Mouse (Mus musculus) embryonic facial prominence, embryonic 11.5 days (tissue): Measurements from ENCODE around the gene Lypd6. TPM values are rescaled to one million over a fixed set of nuclear protein-coding genes. Genes with fewer than 3 reads are reported as not detected.

Experiments used
- ATAC-seq: fragments of 200-750 bp; cut with Nextera tagmentation; replicated peaks from 2 replicates; pipeline ENCODE4 v1.8.0; 2017; ENCODE audit warnings: low read depth; ENCODE audit not compliant: insufficient number of reproducible peaks, low FRiP score, low TSS enrichment
- DNase-seq: peaks from one replicate; pipeline ENCODE4 v3.0.0-alpha.2; 2015; ENCODE audit warnings: low spot score
- H3K27ac ChIP-seq: fragments of 300-500 bp; sonication (generic); replicated peaks from 2 replicates; pipeline ENCODE4 v1.5.1; 2014; ENCODE audit warnings: mild to moderate bottlenecking, low read depth, low read length, control low read depth
- H3K27me3 ChIP-seq: fragments of 300-500 bp; sonication (generic); 2 replicates; pipeline ENCODE4 v1.6.1; 2014; ENCODE audit warnings: mild to moderate bottlenecking, low read length, moderate library complexity, mixed read lengths; ENCODE audit not compliant: control insufficient read depth, insufficient read depth
- H3K36me3 ChIP-seq: fragments of 300-500 bp; sonication (generic); replicated peaks from 2 replicates; pipeline ENCODE4 v1.6.1; 2014; ENCODE audit warnings: low read depth, mild to moderate bottlenecking, low read length, moderate library complexity, mixed read lengths; ENCODE audit not compliant: control insufficient read depth, insufficient read depth
- H3K4me1 ChIP-seq: fragments of 300-500 bp; sonication (generic); 2 replicates; pipeline ENCODE4 v1.6.1; 2014; ENCODE audit warnings: low read length, mixed read lengths; ENCODE audit not compliant: control insufficient read depth, insufficient read depth
- H3K4me2 ChIP-seq: fragments of 300-500 bp; sonication (generic); 2 replicates; pipeline ENCODE4 v1.6.1; 2014; ENCODE audit warnings: low read depth, mild to moderate bottlenecking, control low read depth, low read length, moderate library complexity
- H3K4me3 ChIP-seq: fragments of 300-500 bp; sonication (generic); 2 replicates; pipeline ENCODE4 v1.5.1; 2014; ENCODE audit warnings: low read depth, low read length, control low read depth
- H3K9ac ChIP-seq: fragments of 300-500 bp; sonication (generic); replicated peaks from 2 replicates; pipeline ENCODE4 v1.6.1; 2014; ENCODE audit warnings: mild to moderate bottlenecking, control low read depth, low read length
- H3K9me3 ChIP-seq: fragments of 300-500 bp; sonication (generic); replicated peaks from 2 replicates; pipeline ENCODE4 v1.6.1; 2016; ENCODE audit warnings: mild to moderate bottlenecking, low read length, inconsistent platforms, mixed read lengths; ENCODE audit not compliant: control insufficient read depth
- WGBS: fragments of 180-500 bp; shearing (Covaris S2); extraction: QIAGEN DNeasy Blood & Tissue Kit; methylation state at CpG from one replicate; pipeline ENCODE4 v1.1.7; 2014; 5-methylcytosine and 5-hydroxymethylcytosine counted together
- polyA plus RNA-seq: library from polyadenylated mRNA; unstranded; fragments of >200 nt; fragmentation: Nextera tagmentation; extraction: Ambion mirVana; gene quantifications from 2 replicates; pipeline ENCODE4 v1.2.1, GENCODE M21; 2014

Gene Lypd6
- polyA plus RNA-seq, result 12.0 and 13.9 TPM in 2 replicates

DNA sequence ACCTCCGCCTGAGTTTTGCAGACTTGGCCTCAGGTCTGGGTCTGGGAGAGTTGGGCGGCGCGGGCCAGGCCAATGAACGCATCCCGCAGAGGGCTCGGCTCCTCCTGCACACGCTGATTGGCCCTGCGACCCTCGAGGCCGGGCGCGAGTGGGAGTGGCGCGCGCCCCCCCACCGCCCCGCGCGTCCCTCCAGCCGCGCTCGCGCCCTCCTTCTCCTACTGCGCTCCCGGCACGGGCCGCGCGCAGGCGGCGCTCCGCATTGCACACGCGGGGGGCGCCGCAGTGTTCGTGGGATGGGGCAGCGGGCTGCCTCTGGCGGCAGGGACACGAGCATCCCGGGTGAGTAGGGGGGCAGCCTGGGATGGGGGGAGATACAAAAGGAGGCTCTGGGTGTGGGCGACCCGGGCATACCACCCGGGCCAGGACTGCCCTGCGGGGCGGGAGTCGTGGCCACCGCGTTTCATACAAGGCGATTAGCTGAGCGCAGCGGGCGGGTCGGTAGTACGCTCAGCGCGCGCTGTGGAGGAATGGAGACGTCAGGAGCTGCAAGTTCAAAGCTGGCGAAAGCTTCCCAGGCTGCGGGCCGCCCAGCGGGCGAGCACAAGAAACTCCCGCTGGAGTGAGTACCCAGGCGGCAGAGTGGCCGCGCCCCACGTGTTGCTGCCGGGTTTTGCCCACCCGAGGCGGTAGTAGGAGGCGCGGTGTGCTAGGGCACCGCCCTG is at the start of gene Lypd6:
Gene Lypd6 (plus strand): TSS at position 184 of the 722 bp plus-strand sequence.
- Histone ChIP-seq H3K4me3 (peak within 1 kb of the TSS; percentile 69), H3K27me3 (no peaks in the 10 kb centered on the region; the same call in 1 of the 2 replicates), H3K4me2 (peak within 1 kb of the TSS; percentile 90), H3K4me1 (no peaks in the 10 kb centered on the region; the same call in 1 of the 2 replicates), H3K9me3 (no peaks in the 10 kb centered on the region), H3K27ac (no peak within 1 kb of the TSS), H3K9ac (peak within 1 kb of the TSS; percentile 65), H3K36me3 (no peaks in the 10 kb centered on the region)
- WGBS, result under 1% methylated on average over 71 of the region's 76 CpGs
- DNase-seq (peak; percentile 87), ATAC-seq (peak; percentile 98)

GRCm38 (mm10) chr2:50019477-50019876 is 46.8 kb upstream of the Lypd6 start:
- H3K4me2 ChIP-seq, result no peak overlapping the region
- H3K9ac ChIP-seq, result no peak overlapping the region
- no peaks in the 10 kb centered on the region for H3K36me3 ChIP-seq
- H3K4me1 ChIP-seq, result no peaks in the 10 kb centered on the region
- H3K27me3 ChIP-seq, result no peaks in the 10 kb centered on the region
- no peak overlapping the region for H3K4me3 ChIP-seq
- WGBS, result 84% methylated on average over 1 of the region's 1 CpGs
- ATAC-seq (no peak), DNase-seq (no peak)
- H3K9me3 ChIP-seq, result no peaks in the 10 kb centered on the region
- no peak overlapping the region for H3K27ac ChIP-seq

DNA sequence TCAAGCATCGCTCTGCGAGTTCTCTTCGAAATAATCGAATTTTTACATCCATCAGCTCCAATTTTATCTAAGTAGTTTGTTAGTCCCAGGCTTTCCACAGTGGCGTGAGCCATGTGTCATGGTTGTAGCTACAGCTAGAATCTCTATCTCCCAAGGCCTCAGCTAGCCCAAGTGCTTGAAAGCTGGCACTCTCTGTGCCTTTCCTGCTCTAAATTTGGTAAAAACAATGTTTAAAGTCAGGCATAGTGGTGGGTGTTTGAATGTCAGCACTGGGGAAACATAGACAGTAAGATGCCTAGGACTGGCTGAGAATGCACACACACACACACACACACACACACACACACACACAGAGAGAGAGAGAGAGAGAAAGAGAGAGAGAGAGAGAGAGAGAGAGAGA is 40.7 kb upstream of the Lypd6 start:
- H3K36me3 ChIP-seq, result no peaks in the 10 kb centered on the region
- ATAC-seq (no peak), DNase-seq (no peak)
- H3K27me3 ChIP-seq, result no peaks in the 10 kb centered on the region
- no peak overlapping the region for H3K4me2 ChIP-seq
- no peak overlapping the region for H3K27ac ChIP-seq
- no peak overlapping the region for H3K9ac ChIP-seq
- no peak overlapping the region for H3K4me3 ChIP-seq
- 91% methylated on average over 5 of the region's 5 CpGs for WGBS
- no peaks in the 10 kb centered on the region for H3K9me3 ChIP-seq
- H3K4me1 ChIP-seq, result no peaks in the 10 kb centered on the region

DNA sequence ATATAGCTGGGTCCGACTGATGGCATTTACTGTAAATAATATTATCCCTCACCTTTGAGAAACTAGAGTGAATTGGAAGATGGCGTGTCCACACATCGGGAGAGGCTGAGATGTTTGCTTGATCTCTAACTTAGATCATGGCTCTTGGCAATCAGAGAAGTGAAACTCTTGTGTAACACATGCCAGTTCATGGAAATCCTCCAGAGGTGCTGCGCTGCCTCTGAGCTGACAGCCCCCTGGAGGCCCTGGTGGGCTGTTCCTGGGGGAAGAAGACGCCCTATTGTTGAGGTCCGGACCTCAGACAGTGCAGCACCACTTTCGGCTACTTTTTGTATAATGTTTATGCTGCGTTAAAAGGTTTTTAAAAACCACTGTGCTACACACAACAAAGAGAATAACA is 37.3 kb upstream of the Lypd6 start:
- Histone ChIP-seq H3K36me3 (no peaks in the 10 kb centered on the region), H3K27ac (no peak overlapping the region), H3K27me3 (no peaks in the 10 kb centered on the region), H3K9ac (no peak overlapping the region), H3K4me1 (no peaks in the 10 kb centered on the region), H3K4me2 (no peak overlapping the region), H3K9me3 (no peaks in the 10 kb centered on the region), H3K4me3 (no peak overlapping the region)
- no peak for ATAC-seq
- WGBS, result 79% methylated on average over 8 of the region's 8 CpGs
- DNase-seq, result no peak

- Histone ChIP-seq H3K36me3 (no peaks in the 10 kb centered on the region), H3K27ac (no peak overlapping the region), H3K4me2 (no peak overlapping the region), H3K9me3 (no peaks in the 10 kb centered on the region), H3K27me3 (no peaks in the 10 kb centered on the region), H3K9ac (no peak overlapping the region), H3K4me3 (no peak overlapping the region), H3K4me1 (no peaks in the 10 kb centered on the region)
- DNase-seq (peak; percentile 16), ATAC-seq (no peak)
- 48% methylated on average over 7 of the region's 7 CpGs for WGBS
Observed at GRCm38 (mm10) chr2:50044170-50044870, 21.9 kb upstream of the Lypd6 start.

GRCm38 (mm10) chr2:50044871-50045470 is 21.3 kb upstream of the Lypd6 start:
- H3K9me3 ChIP-seq, result no peaks in the 10 kb centered on the region
- no peak overlapping the region for H3K27ac ChIP-seq
- H3K27me3 ChIP-seq, result no peaks in the 10 kb centered on the region
- H3K9ac ChIP-seq, result no peak overlapping the region
- H3K4me1 ChIP-seq, result no peaks in the 10 kb centered on the region
- WGBS, result 43% methylated on average over 7 of the region's 7 CpGs
- no peaks in the 10 kb centered on the region for H3K36me3 ChIP-seq
- ATAC-seq (no peak), DNase-seq (peak; percentile 39)
- no peak overlapping the region for H3K4me3 ChIP-seq
- no peak overlapping the region for H3K4me2 ChIP-seq

DNA sequence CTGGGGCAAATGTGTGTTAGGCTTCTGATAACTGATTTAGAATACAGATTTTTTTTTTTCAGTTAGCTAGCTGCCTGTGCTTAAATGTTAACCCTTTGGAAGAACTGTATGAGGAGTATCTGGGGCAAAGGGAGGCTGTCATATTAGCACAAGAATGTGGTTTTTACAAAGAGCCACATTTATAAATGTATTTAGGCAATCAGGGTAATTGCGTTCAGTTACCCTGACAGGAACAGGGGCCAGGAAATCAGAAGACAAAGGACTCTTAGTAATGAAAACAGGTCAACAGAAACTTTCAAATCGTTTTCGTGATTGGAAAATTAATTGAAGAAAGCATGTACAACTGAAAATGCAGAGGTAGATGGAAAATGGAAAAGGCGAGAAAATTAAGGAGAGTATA is 20.4 kb upstream of the Lypd6 start:
- Histone ChIP-seq H3K9me3 (no peaks in the 10 kb centered on the region), H3K36me3 (no peaks in the 10 kb centered on the region), H3K27me3 (no peaks in the 10 kb centered on the region), H3K4me2 (no peak overlapping the region), H3K4me3 (no peak overlapping the region), H3K4me1 (no peaks in the 10 kb centered on the region), H3K9ac (no peak overlapping the region), H3K27ac (no peak overlapping the region)
- DNase-seq (no peak), ATAC-seq (no peak)
- 51% methylated on average over 4 of the region's 4 CpGs for WGBS

DNA sequence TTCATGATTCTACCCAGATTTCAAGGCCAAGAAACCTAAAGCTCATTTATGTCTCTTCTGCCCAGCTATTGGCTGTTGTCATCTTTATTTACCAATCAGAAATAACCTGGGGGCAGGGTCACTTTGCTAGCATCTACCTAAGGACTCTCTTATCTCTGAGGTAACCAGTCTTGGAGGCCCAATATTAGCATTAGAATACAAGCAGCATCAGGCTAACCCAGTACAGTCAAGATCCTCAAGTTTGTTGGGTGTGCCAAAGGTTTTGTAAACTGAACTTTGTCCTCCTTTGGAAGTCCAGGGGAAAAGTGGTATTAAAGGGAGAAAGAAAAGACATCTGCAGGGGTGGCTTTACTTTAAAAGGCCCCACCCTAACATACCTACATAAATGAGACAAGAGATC is 17.8 kb upstream of the Lypd6 start:
- ATAC-seq (no peak), DNase-seq (no peak)
- Histone ChIP-seq H3K27me3 (no peaks in the 10 kb centered on the region), H3K4me1 (no peaks in the 10 kb centered on the region), H3K9me3 (no peaks in the 10 kb centered on the region), H3K36me3 (no peaks in the 10 kb centered on the region), H3K4me2 (no peak overlapping the region), H3K4me3 (no peak overlapping the region), H3K9ac (no peak overlapping the region), H3K27ac (no peak overlapping the region)
